Mouse (Mus musculus): Measurements from ENCODE around the gene Rgs7.

The Rgs7 gene

GRCm38 (mm10) chr1:175491861-175492682 is at the start of gene Rgs7:
Gene Rgs7 (minus strand): TSS chr1:175492500.
- DNase-seq (ENCODE audit: low spot score in 2 of 2), result peak; percentile 45 to 61

DNA sequence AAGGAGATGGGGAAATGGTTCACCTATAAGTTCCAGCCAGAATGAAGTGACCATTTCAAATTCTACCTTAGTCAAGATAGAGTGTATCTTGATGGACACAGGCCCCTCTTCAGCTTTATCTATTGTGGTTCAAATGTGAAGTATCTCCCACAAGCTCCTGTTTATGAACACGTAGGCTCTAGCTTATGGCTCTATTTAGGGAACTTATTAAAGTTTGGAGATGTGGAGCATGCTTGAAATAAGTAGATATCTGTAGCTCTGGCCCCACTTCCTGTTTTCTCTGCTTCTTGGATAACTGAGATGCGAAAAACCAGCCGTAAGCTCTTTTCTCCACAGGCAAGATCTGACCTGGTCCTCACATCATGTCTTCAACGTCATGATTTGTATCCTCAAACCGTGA is 48.4 kb upstream of the Rgs7 start:
- DNase-seq (ENCODE audit: low spot score in 2 of 2), result no peak

DNA sequence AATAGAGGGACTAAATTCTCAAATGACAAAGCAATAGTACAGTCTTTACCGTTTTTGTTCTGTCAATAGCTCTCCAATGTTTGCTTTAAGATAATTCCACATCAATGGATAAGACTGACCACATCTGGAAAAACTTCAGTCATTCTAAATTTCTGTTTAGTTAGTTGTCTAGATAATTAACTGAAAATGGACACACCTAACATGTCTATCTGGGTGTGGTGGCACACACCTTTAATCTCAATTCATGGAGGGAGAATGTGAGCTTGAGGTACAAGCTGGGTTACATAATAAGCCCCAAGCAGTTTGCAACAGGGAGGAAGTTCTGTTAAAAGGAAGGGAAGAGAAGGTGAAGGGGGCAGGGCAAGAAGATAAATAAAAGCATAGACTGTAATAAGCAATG is 45.0 kb upstream of the Rgs7 start:
- DNase-seq (ENCODE audit: low spot score in 2 of 2), result no peak

DNA sequence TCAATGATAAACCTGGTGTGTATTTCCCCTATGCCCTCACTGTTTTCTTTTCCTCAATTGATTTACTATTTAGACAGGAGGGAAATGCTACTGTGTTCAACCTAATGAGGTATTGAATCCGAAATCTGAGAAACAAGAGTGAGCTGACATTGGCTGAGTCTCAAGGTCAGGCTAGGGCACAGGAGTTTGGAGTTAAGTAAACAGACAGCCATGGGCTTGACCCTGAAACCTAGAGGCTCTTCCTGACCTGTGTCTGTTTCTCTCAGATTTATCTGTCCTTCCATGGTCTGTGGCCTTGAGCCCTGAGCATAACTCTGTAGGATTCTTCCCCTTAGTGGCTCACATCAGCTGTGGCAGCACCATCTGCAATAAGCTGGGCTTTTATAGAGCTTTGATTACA is 37.6 kb upstream of the Rgs7 start:
- no peak for DNase-seq (ENCODE audit: low spot score in 2 of 2)

GRCm38 (mm10) chr1:175524626-175525294 is 32.5 kb upstream of the Rgs7 start:
- DNase-seq (ENCODE audit: low spot score in 2 of 2), result no peak

- no peak for DNase-seq (ENCODE audit: low spot score in 2 of 2)
Observed at GRCm38 (mm10) chr1:175523572-175523971, 31.3 kb upstream of the Rgs7 start.

DNA sequence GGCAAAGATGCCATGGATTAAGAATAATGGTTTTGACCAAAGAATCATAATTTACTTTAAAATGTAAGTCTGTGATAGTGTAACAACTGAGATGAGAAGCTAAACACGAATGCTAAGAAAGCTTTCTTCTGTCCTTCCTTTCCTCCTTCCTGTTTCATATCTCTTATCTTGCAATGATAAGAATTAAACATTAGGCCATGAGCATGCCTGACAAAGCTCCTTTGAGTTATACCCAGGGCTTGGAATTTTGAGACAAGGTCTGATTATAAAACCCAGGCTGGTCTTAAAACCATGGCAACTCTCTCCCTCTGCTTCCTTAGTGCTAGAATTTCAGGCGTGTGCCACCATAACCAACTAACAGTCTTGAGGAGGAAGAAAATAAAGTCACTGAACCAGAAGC is 22.2 kb upstream of the Rgs7 start:
- no peak for DNase-seq (ENCODE audit: low spot score in 2 of 2)

DNA sequence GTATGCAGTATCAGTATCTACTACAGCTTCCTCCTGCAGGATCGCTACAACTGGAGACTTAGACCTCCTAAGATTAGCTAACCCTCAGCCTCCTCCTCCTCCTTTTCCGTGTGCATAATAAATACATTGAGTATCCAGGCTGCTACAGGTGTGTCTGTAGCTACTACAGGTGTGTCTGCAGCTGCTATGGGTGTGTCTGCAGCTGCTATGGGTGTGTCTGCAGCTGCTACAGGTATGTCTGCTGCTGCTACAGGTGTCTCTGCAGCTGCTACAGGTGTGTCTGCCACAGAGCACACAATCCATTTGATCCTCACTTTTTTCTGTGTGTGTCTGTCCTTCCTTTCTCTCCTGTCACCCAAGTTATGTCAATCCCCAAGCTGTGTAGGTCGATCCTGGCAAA is 19.9 kb upstream of the Rgs7 start:
- DNase-seq (ENCODE audit: low spot score in 2 of 2), result no peak

- no peak for DNase-seq (ENCODE audit: low spot score in 2 of 2)
Observed at GRCm38 (mm10) chr1:175509989-175510388, 17.7 kb upstream of the Rgs7 start.

DNA sequence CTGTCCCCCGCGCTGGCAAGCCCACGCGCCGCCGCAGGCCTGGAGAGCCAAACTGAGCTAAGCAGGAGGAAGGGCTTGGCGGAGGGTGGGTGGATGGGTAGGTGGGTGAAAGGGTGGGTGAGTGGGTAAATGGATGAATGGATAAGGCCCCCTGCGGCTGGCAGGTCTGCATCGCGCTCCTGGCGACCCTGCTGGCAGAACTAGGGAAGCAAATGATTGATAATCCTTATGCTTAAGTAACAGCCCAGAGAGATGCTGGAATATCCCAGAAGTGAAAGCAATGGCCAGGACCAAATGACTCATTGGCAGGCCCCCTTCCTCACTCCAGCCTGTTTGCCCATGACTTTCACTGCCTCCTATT is 363 bp upstream of the Rgs7 start:
- no peak for DNase-seq (ENCODE audit: low spot score in 2 of 2)

DNA sequence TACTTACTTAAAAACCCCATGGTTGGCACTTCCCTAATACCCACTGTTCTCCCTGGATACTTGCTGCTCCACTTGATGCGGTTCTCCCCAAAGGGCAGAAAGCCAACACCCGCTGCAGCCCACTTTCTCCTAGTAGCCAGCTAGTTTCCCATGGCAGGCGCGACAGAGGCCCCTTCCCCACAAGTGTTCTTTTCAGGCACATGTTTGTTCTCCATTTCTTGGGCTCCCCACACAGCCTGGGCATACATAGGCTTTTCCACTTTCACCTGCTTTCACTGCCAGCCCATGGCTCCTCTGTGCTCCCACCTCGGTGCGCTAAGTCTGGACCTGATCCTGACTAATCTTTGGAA is 814 bp downstream of the Rgs7 start:
- peak in 1 of 2 experiments; percentile 17 for DNase-seq (ENCODE audit: low spot score in 2 of 2)

DNA sequence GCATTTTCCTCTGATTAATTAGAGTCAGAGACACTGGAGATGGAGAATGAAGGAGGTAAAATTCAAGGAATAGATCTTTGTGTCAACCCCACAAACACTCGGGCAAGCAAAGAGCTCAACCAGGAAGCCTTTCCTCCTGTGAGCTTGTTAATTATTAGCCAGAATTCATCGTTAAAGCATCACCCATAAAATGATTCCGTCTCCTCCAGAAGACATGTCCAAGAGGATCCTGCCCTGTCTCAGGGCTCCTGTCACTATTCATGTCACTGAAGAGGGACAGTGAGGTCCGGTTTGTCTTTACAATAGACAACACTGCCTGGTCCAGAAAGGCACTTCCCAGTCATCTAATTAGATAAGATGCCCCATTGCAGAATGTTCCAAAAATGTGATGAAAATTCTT is 7.2 kb downstream of the Rgs7 start:
- no peak for DNase-seq (ENCODE audit: low spot score in 2 of 2)

DNA sequence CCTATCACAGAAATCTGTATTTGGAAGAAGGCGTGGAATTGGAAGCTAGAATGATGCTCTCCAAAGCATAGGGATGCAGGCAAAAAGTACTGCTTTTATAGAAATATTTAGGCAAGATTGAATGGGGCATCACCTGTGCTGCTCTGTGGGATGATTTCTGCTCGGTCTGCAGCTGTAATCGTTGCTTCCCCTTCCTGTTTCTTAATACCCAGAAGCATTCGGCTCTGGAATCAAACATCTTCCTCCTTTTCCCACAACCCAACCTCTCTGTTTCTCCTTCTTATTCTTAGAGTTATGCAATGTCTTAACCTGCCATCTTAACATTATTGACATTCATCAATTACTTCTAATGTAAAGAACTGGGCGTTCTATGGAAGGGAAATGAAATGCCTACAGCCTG is 19.2 kb downstream of the Rgs7 start:
- DNase-seq (ENCODE audit: low spot score in 2 of 2), result no peak

GRCm38 (mm10) chr1:175469087-175469788 is 23.1 kb downstream of the Rgs7 start:
- DNase-seq (ENCODE audit: low spot score in 2 of 2), result no peak

DNA sequence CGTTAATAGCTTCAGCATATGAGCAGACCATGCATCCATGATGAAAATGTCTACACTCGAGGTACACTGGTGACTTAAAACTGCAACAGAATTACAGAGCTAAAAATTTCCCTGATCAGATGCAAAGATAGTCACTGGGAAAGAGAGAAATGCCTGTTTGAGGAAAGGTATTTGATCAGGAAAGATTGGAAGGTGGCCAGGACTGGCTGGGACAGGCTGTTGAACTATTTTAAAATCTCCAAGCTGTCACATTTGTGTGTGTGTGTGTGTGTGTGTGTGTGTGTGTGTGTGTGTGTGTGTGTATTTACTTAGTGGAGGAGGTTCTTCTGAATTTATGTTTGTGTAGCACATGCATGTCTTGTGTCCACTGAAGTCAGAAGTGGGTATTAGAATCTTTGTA is 27.7 kb downstream of the Rgs7 start:
- no peak for DNase-seq (ENCODE audit: low spot score in 2 of 2)

GRCm38 (mm10) chr1:175462351-175462750 is 29.9 kb downstream of the Rgs7 start:
- DNase-seq (ENCODE audit: low spot score in 2 of 2), result no peak

- DNase-seq (ENCODE audit: low spot score in 2 of 2), result no peak
Observed at GRCm38 (mm10) chr1:175454041-175454636, 38.2 kb downstream of the Rgs7 start.

GRCm38 (mm10) chr1:175448017-175448416 is 44.3 kb downstream of the Rgs7 start:
- no peak for DNase-seq (ENCODE audit: low spot score in 2 of 2)

DNA sequence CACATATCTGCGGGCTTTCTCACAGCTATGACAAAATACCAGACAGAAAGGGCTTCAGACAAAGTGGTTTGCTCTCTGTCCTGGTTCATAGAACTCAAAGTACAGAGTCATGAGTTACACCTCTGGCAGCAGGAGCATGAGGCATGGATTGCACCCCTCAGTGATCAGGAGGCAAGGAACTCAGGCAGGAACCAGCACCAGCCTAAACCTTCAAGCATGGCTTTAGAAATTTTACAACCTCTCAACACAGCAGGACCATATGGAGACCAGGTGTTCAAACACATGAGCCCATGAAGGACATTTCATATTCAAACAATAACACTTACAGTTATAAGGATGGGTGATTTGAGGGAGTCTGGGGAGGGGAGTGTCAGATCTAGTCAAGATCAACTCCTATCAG is 49.4 kb downstream of the Rgs7 start:
- DNase-seq (ENCODE audit: low spot score in 2 of 2), result no peak

DNA sequence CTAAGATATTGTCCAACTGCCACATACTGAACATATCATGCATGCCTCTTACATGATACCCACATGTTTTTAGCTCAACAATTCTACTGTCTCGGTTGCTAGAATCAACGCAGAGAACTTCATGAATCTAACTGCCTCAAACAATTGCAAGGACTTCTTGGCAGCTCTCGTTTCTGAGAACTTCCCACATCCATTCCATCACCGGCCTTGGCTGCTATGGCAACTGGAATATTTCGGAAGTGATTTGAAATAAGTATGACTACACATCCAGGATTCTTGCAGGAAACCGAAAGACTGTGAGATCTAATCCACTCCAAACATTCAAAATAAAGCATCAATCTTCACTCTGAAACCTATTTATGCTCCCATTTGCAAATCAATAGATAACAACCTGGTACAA is 50.3 kb downstream of the Rgs7 start:
- no peak for DNase-seq (ENCODE audit: low spot score in 2 of 2)

DNA sequence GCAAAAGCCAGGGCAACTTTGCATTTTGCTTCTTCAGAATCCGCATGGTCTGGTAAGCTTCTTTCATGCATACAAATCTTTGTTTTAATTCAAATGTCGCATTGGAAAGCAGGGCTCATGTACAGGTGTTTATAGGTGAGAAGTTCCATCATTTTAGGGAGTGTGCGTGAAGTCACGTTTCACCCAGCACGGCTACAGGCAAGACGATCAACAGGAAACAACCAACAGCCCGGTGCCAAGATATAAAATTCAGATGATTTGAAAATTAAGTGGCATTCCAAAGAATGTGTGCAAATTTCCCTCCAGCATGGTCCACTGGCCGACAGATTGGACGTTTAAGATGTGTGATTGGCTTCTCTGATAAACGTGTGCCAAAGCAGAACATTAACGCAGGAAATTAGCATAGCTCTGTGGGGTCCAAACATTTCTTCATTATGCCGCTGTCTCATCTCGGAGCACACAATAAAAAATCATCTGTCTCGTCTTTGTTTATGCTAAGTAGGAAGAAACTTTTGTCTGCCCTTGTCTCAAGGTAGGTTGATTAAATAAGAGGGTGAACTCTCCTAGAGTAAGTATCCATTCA is 58.6 kb downstream of the Rgs7 start:
- no peak for DNase-seq (ENCODE audit: low spot score in 2 of 2)

DNA sequence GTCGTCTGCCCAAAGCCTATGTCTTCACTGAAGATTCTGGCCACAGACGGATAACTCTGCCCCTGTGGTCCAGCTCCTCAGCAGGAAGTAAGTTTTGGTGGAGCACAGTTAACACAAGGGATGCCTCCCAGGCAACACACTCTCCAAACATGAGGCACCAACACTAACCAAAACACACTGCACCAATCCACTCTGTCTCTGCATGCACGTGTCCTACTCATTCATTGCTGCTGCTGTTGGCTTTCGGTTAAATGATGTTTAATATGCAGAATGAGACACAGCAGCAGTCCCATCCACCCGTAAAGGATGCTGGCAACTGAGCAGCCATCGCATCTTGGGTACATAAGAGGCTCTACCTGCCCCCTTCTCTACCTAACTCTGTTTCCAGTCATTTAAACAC is 59.2 kb downstream of the Rgs7 start:
- no peak for DNase-seq (ENCODE audit: low spot score in 2 of 2)
